Mouse (Mus musculus): ENCODE results near the gene Pi4k2a. TPM values are rescaled to one million over a fixed set of nuclear protein-coding genes. Genes with fewer than 3 reads are reported as not detected.

Gene Pi4k2a
- polyA plus RNA-seq, 1 experiment from 2014 or later: 23.6 TPM

Other genes with a start within 250 kb of the Pi4k2a start
- 10.5 and 10.7 TPM in 2 replicates for gene Frat2, start 242.3 kb upstream of the Pi4k2a start, polyA plus RNA-seq (2015; fragmentation: Nextera tagmentation; extraction: Ambion mirVana)
- 17.6 and 18.1 TPM in 2 replicates for gene Rrp12, start 194.3 kb upstream of the Pi4k2a start, polyA plus RNA-seq (2015; fragmentation: Nextera tagmentation; extraction: Ambion mirVana)
- 855 and 865 TPM in 2 replicates for gene Pgam1, start 178.5 kb upstream of the Pi4k2a start, polyA plus RNA-seq (2015; fragmentation: Nextera tagmentation; extraction: Ambion mirVana)
- 65.4 and 72.5 TPM in 2 replicates for gene Exosc1, start 157.0 kb upstream of the Pi4k2a start, polyA plus RNA-seq (2015; fragmentation: Nextera tagmentation; extraction: Ambion mirVana)
- 67.1 and 71.9 TPM in 2 replicates for gene Zdhhc16, start 157.0 kb upstream of the Pi4k2a start, polyA plus RNA-seq (2015; fragmentation: Nextera tagmentation; extraction: Ambion mirVana)
- gene Mms19, start 109.3 kb upstream of the Pi4k2a start, polyA plus RNA-seq (2015; fragmentation: Nextera tagmentation; extraction: Ambion mirVana): 26.5 and 26.8 TPM in 2 replicates
- 12.2 and 12.4 TPM in 2 replicates for gene Ubtd1, start 108.7 kb upstream of the Pi4k2a start, polyA plus RNA-seq (2015; fragmentation: Nextera tagmentation; extraction: Ambion mirVana)
- gene Ankrd2, start 54.5 kb upstream of the Pi4k2a start, polyA plus RNA-seq (2015; fragmentation: Nextera tagmentation; extraction: Ambion mirVana): 0.18 TPM in 1 of 2 replicates, not detected in the other
- gene Hoga1, start 44.9 kb upstream of the Pi4k2a start, polyA plus RNA-seq (2015; fragmentation: Nextera tagmentation; extraction: Ambion mirVana): 1.6 and 1.7 TPM in 2 replicates
- not detected in 2 replicates for gene 4933411K16Rik, start 38.2 kb upstream of the Pi4k2a start, polyA plus RNA-seq (2015; fragmentation: Nextera tagmentation; extraction: Ambion mirVana)
- 15.4 and 16.5 TPM in 2 replicates for gene Morn4, start 4.1 kb upstream of the Pi4k2a start, polyA plus RNA-seq (2015; fragmentation: Nextera tagmentation; extraction: Ambion mirVana)
- gene Avpi1, start 38.6 kb downstream of the Pi4k2a start, polyA plus RNA-seq (2015; fragmentation: Nextera tagmentation; extraction: Ambion mirVana): 36.4 and 40.7 TPM in 2 replicates
- 9.4 and 12.3 TPM in 2 replicates for gene Marveld1, start 56.9 kb downstream of the Pi4k2a start, polyA plus RNA-seq (2015; fragmentation: Nextera tagmentation; extraction: Ambion mirVana)
- 20.6 and 21.5 TPM in 2 replicates for gene Zfyve27, start 73.5 kb downstream of the Pi4k2a start, polyA plus RNA-seq (2015; fragmentation: Nextera tagmentation; extraction: Ambion mirVana)
- 9.2 and 14.0 TPM in 2 replicates for gene Sfrp5, start 111.8 kb downstream of the Pi4k2a start, polyA plus RNA-seq (2015; fragmentation: Nextera tagmentation; extraction: Ambion mirVana)
- 1.1 and 1.5 TPM in 2 replicates for gene Golga7b, start 157.1 kb downstream of the Pi4k2a start, polyA plus RNA-seq (2015; fragmentation: Nextera tagmentation; extraction: Ambion mirVana)